Mouse (Mus musculus): ENCODE measurements at regions not wholly inside any gene's neighbourhood (a gene's known extent, or its start where the extent isn't known, plus 50 kb on each side); places are given as distances from the start of the nearest gene placed in this dataset.

GRCm38 (mm10) chr1:130299641-130300040, 123.2 kb downstream of the Cd55b start:
- TF ChIP-seq CTCF (conservative IDR thresholded peaks at IDR 0.05 in 1 of 2, IDR thresholded peaks at IDR 0.05 in 1 of 2; ENCODE audit: low read depth in 2 of 2, low read length in 2 of 2) (no peak), GABPA (IDR thresholded peaks at IDR 0.05; ENCODE audit: insufficient replicate concordance, low read depth, low read length) (no peak), POLR2A (IDR thresholded peaks at IDR 0.05; ENCODE audit: low read depth, low read length) (no peak), NRF1 (IDR thresholded peaks at IDR 0.05; ENCODE audit: low read depth, low read length) (no peak), EP300 (IDR thresholded peaks at IDR 0.05; ENCODE audit: low read length) (no peak), MYC (IDR thresholded peaks at IDR 0.05; ENCODE audit: low read depth, low read length) (no peak), ETS1 (conservative IDR thresholded peaks at IDR 0.05; ENCODE audit: low read depth, low read length) (no peak), TCF12 (IDR thresholded peaks at IDR 0.05; ENCODE audit: low read depth, low read length) (no peak), BHLHE40 (IDR thresholded peaks at IDR 0.05; ENCODE audit: low read depth, low read length) (no peak), USF1 (IDR thresholded peaks at IDR 0.05; ENCODE audit: low read depth, low read length) (no peak), ZC3H11A (IDR thresholded peaks at IDR 0.05; ENCODE audit: low read depth, low read length) (no peak)
